Mouse (Mus musculus) gastrocnemius, postnatal 36 days (tissue): ENCODE results near the gene Acss1. TPM values are rescaled to one million over a fixed set of nuclear protein-coding genes. Genes with fewer than 3 reads are reported as not detected.

Experiments
- DNase-seq, 2 experiments: peaks; one replicate each; pipeline ENCODE4 v3.0.0; 2022
- intact Hi-C: fragments of 180-260 bp; cut with DNase I; formaldehyde crosslinking; loops from one replicate; pipeline ENCODE4 v1.15.1; 2025
- long read RNA-seq, 2 experiments: library from polyadenylated mRNA; stranded (forward); transcript quantifications; one replicate each; pipeline ENCODE4 v2.0.0; 2021
- total RNA-seq, 2 experiments: library from RNA; stranded (reverse); gene quantifications; 2 replicates each; pipeline ENCODE4 v1.2.3; 2021

Gene Acss1
- total RNA-seq, result 10 to 100 TPM; 10.7 to 26.5 TPM
- long read RNA-seq, experiment 1, partial matches to known transcripts, result 0 of 12 reads
- long read RNA-seq, experiment 1, other reads (novel, unspliced or antisense), result 11 of 12 reads
- long read RNA-seq, experiment 2, transcript Acss1-201 (14 exons, 3,618 nt), result major isoform, 22 of 38 reads
- long read RNA-seq, experiment 2, partial matches to known transcripts, result 16 of 38 reads
- long read RNA-seq, experiment 2, other reads (novel, unspliced or antisense), result 0 of 38 reads

GRCm38 (mm10) chr2:150667820-150668766 lies at the start of gene Acss1:
Gene Acss1 (minus strand): TSS chr2:150668500.
- intact Hi-C loops, result no loop called here
- DNase-seq, result peak; percentile 52 to 68

- no peak for DNase-seq
- intact Hi-C loops, result no loop called here
These were observed 43.9 kb upstream of the Acss1 start for GRCm38 (mm10) chr2:150712167-150712674.

- DNase-seq, result no peak
- intact Hi-C loops, result no loop called here
These were observed 23.3 kb upstream of the Acss1 start for GRCm38 (mm10) chr2:150691481-150692170.

- intact Hi-C loops, result no loop called here
These were observed 21.9 kb upstream of the Acss1 start for GRCm38 (mm10) chr2:150690216-150690615.

GRCm38 (mm10) chr2:150689223-150689800 lies 21.0 kb upstream of the Acss1 start, which contains the start of gene Vsx1:
Gene Vsx1 (minus strand): TSS chr2:150689360.
- intact Hi-C loops, result no loop called here
- no peak for DNase-seq

More at GRCm38 (mm10) chr2:150690216-150690615, 21.9 kb upstream of the Acss1 start:
- DNase-seq, result no peak

GRCm38 (mm10) chr2:150688541-150689186 lies 20.4 kb upstream of the Acss1 start:
- intact Hi-C loops, result no loop called here
- no peak for DNase-seq

GRCm38 (mm10) chr2:150687871-150688540 lies 19.7 kb upstream of the Acss1 start:
- no peak for DNase-seq
- intact Hi-C loops, result no loop called here

- DNase-seq, result no peak
- intact Hi-C loops, result no loop called here
These were observed 17.1 kb upstream of the Acss1 start for GRCm38 (mm10) chr2:150685389-150685788.

- intact Hi-C loops, result no loop called here
- no peak for DNase-seq
These were observed 16.2 kb upstream of the Acss1 start for GRCm38 (mm10) chr2:150684451-150684850.

- DNase-seq, result no peak
- intact Hi-C loops, result no loop called here
These were observed 13.3 kb upstream of the Acss1 start for GRCm38 (mm10) chr2:150681581-150681980.

GRCm38 (mm10) chr2:150678392-150678791 lies 10.1 kb upstream of the Acss1 start:
- intact Hi-C loops, result no loop called here
- peak; percentile 43 to 55 for DNase-seq

- intact Hi-C loops, result loop anchor here (1.0 kb wide), 1 partner anchor 67 kb away; the partner anchor contains the start of gene Apmap
- no peak for DNase-seq
These were observed 7.2 kb upstream of the Acss1 start for GRCm38 (mm10) chr2:150675525-150675924.

GRCm38 (mm10) chr2:150674900-150675299 lies 6.6 kb upstream of the Acss1 start:
- DNase-seq, result peak in 1 of 2 experiments; percentile 35
- intact Hi-C loops, result loop anchor here (1.0 kb wide), 1 partner anchor 67 kb away; the partner anchor contains the start of gene Apmap

- no peak for DNase-seq
- intact Hi-C loops, result no loop called here
These were observed 5.6 kb upstream of the Acss1 start for GRCm38 (mm10) chr2:150673929-150674328.

GRCm38 (mm10) chr2:150671609-150672290 lies 3.5 kb upstream of the Acss1 start:
- DNase-seq, result no peak
- intact Hi-C loops, result no loop called here

GRCm38 (mm10) chr2:150670926-150671325 lies 2.6 kb upstream of the Acss1 start:
- intact Hi-C loops, result no loop called here
- no peak for DNase-seq

GRCm38 (mm10) chr2:150669454-150670045 lies 1.2 kb upstream of the Acss1 start:
- no peak for DNase-seq
- intact Hi-C loops, result no loop called here

- no peak for DNase-seq
- intact Hi-C loops, result no loop called here
These were observed 656 bp upstream of the Acss1 start for GRCm38 (mm10) chr2:150668956-150669355.
